Mouse (Mus musculus) forebrain, postnatal 0 days (tissue): ENCODE data around the gene Vav1. TPM values are rescaled to one million over a fixed set of nuclear protein-coding genes. Genes with fewer than 3 reads are reported as not detected.

Experiments
- ATAC-seq: fragments of 200-750 bp; cut with Nextera tagmentation; 2 replicates; pipeline ENCODE4 v1.8.0; 2017; ENCODE audit warnings: mild to moderate bottlenecking, moderate library complexity
- DNase-seq: peaks from one replicate; pipeline ENCODE4 v3.0.0-alpha.2; 2015
- H3K27ac ChIP-seq: fragments of 300-500 bp; sonication (generic); 2 replicates; pipeline ENCODE4 v1.5.1; 2014; ENCODE audit warnings: low read depth, mild to moderate bottlenecking, antibody characterized with exemption, low read length, moderate library complexity, mixed read lengths
- H3K27me3 ChIP-seq: fragments of 300-500 bp; sonication (generic); 2 replicates; pipeline ENCODE4 v1.6.1; 2014; ENCODE audit warnings: mild to moderate bottlenecking, low read length, mixed read lengths; ENCODE audit not compliant: insufficient read depth
- H3K36me3 ChIP-seq: fragments of 300-500 bp; sonication (generic); 2 replicates; pipeline ENCODE4 v1.6.1; 2014; ENCODE audit warnings: mild to moderate bottlenecking, moderate library complexity; ENCODE audit not compliant: insufficient read depth
- H3K4me1 ChIP-seq: fragments of 300-500 bp; sonication (generic); 2 replicates; pipeline ENCODE4 v1.6.1; 2014; ENCODE audit warnings: antibody characterized with exemption; ENCODE audit not compliant: insufficient read depth
- H3K4me2 ChIP-seq: fragments of 300-500 bp; sonication (generic); 2 replicates; pipeline ENCODE4 v1.6.1; 2014; ENCODE audit warnings: low read depth, mild to moderate bottlenecking, moderate library complexity
- H3K4me3 ChIP-seq: fragments of 300-500 bp; sonication (generic); 2 replicates; pipeline ENCODE4 v1.5.1; 2014; ENCODE audit warnings: low read depth, low read length, mixed read lengths
- H3K9ac ChIP-seq: fragments of 300-500 bp; sonication (generic); 2 replicates; pipeline ENCODE4 v1.6.1; 2014; ENCODE audit warnings: mild to moderate bottlenecking
- H3K9me3 ChIP-seq: fragments of 300-500 bp; sonication (generic); 2 replicates; pipeline ENCODE4 v1.6.1; 2016; ENCODE audit warnings: low read length
- CTCF ChIP-seq: sonication (generic); IDR thresholded peaks from 2 replicates; pipeline ENCODE4 v1.5.1; 2016; ENCODE audit warnings: antibody characterized with exemption, control low read depth, low read depth
- WGBS: fragments of 180-500 bp; shearing (Covaris S2); extraction: QIAGEN DNeasy Blood & Tissue Kit; methylation state at CpG from one replicate; pipeline ENCODE4 v1.1.7; 2014; 5-methylcytosine and 5-hydroxymethylcytosine counted together
- polyA plus RNA-seq: library from polyadenylated mRNA; unstranded; fragments of >200 nt; fragmentation: Nextera tagmentation; extraction: Ambion mirVana; gene quantifications from 2 replicates; pipeline ENCODE4 v1.2.1, GENCODE M21; 2015
- total RNA-seq: library from RNA; depleted of rRNA; stranded (reverse); fragments of >200 nt; gene quantifications from 2 replicates; pipeline ENCODE4 v1.2.3, GENCODE M21; 2014

Gene Vav1
- total and polyA plus RNA-seq, 2 experiments from 2014 or later, result 1.8 to 2.5 TPM

DNA sequence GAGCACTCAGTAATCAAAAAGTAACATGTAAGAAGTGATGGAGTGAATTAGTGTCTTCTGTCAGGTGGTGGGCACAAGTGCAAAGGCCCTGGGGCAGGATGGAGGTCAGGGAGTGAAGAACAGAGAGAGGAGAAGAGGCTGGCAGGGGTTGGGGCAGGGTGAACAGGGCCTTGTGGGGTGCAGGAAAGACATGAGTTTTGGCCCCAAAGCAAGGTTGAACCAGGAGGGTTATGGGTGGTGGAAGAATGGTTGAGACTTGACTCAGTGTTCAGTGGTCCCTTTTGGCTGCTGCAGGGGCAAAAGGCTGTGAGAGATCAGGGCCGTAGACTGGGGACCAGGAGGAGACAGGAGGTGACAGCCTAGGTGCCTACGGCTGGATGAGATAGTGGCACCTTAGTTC is 363 bp upstream of the Vav1 start:
- H3K4me2 ChIP-seq, result no peak overlapping the region
- H3K27me3 ChIP-seq, result no peaks in the 10 kb centered on the region; the same call in 1 of the 2 replicates
- H3K4me1 ChIP-seq, result 0 out of 2 replicates have a peak, but pooled peaks cover 3% of the 10 kb centered on the region
- no peak for DNase-seq
- 89% methylated on average over 2 of the region's 2 CpGs for WGBS
- H3K4me3 ChIP-seq, result no peak overlapping the region
- TF ChIP-seq CTCF, result no peak
- no peaks in the 10 kb centered on the region for H3K9me3 ChIP-seq
- no peak overlapping the region for H3K27ac ChIP-seq
- no peak overlapping the region for H3K9ac ChIP-seq
- no peak for ATAC-seq
- no peaks in the 10 kb centered on the region for H3K36me3 ChIP-seq

DNA sequence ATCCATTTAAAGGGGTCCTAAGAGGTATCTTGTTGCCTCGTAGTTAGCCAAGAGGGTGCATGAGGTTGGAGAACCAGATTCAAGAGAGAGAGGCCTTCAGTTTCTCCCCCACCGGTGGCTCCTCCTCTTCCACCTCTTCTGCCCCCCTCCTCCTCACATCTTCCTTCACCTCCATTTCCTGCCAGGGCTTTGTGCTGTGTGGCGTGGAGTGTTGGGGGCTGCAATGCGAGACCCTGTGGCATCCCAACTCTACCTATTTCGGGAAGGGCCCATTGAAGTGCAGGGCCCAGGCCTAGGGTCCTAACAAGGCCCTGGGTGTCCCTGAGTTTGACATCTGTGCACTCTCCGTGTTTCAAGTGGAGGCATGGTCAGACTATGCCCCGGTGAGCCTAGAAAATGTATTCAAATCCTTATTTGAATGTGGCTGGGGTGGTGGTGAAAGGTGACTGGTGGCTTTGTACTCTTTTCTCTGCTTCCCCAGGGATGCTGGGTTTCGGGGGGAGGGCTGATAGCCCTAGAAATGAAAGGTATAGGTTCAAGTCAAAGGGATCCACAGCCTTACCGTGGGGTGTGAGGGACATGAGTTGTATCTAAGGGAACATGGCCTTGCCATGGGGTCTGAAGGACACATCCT is 808 bp downstream of the Vav1 start:
- Histone ChIP-seq H3K4me3 (no peak overlapping the region), H3K4me1 (0 out of 2 replicates have a peak, but pooled peaks cover 3% of the 10 kb centered on the region), H3K27me3 (no peaks in the 10 kb centered on the region; the same call in 1 of the 2 replicates), H3K4me2 (no peak overlapping the region), H3K9ac (no peak overlapping the region), H3K27ac (no peak overlapping the region), H3K9me3 (no peaks in the 10 kb centered on the region), H3K36me3 (no peaks in the 10 kb centered on the region)
- no peak for DNase-seq
- TF ChIP-seq CTCF, result no peak
- WGBS, result 57% methylated on average over 9 of the region's 9 CpGs
- no peak for ATAC-seq

DNA sequence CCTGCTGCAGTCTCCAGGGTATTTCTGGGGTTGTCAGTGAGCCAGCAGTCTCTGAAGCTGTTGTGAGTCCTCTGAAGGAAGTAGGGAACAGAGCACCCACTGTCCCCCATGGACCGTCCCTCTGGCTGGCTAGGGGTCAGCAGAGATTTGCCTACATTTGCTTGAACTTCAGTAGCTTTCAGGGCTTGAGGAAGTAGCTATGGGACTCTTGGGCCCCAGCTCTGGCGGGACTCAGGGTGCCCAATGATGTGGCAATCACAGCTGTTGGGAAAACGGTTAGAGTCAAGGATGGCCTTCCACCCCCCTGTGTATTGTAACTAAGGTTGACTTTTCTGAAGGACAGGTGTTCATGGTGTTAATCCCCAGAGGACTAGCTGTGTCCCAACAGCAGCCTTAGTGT is 1.5 kb downstream of the Vav1 start:
- ATAC-seq (no peak), DNase-seq (no peak)
- H3K27me3 ChIP-seq, result no peaks in the 10 kb centered on the region; the same call in 1 of the 2 replicates
- H3K4me2 ChIP-seq, result no peak overlapping the region
- 81% methylated on average over 3 of the region's 3 CpGs for WGBS
- H3K27ac ChIP-seq, result no peak overlapping the region
- H3K9ac ChIP-seq, result no peak overlapping the region
- H3K4me3 ChIP-seq, result no peak overlapping the region
- H3K9me3 ChIP-seq, result no peaks in the 10 kb centered on the region
- H3K36me3 ChIP-seq, result no peaks in the 10 kb centered on the region
- no peak for TF ChIP-seq CTCF
- H3K4me1 ChIP-seq, result 0 out of 2 replicates have a peak, but pooled peaks cover 3% of the 10 kb centered on the region

DNA sequence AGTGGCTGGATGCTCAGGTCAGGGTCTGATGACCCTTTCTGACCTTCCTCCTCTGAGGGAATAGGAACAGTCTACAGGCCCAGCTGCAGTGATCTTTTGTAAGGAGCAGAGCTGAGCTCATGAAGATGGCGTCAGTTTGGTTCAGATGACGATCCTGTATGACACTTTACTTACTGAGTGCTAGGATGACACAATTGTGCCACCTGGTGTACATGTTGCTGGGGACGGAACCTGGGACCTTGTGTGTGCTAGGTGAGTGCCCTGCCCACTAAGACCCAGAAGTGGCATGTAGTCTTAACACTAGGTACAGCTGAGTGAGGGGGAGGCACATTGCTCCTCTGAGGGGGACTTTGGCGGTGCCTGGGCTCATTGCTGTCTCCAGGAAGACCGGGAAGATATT is 5.0 kb downstream of the Vav1 start:
- H3K9me3 ChIP-seq, result no peaks in the 10 kb centered on the region
- ATAC-seq (no peak), DNase-seq (no peak)
- H3K36me3 ChIP-seq, result no peaks in the 10 kb centered on the region
- H3K9ac ChIP-seq, result no peak overlapping the region
- no peak overlapping the region for H3K4me3 ChIP-seq
- no peak overlapping the region for H3K4me2 ChIP-seq
- no peaks in the 10 kb centered on the region for H3K27me3 ChIP-seq
- no peak for TF ChIP-seq CTCF
- no peak overlapping the region for H3K27ac ChIP-seq
- 73% methylated on average over 5 of the region's 5 CpGs for WGBS
- H3K4me1 ChIP-seq, result no peaks in the 10 kb centered on the region

DNA sequence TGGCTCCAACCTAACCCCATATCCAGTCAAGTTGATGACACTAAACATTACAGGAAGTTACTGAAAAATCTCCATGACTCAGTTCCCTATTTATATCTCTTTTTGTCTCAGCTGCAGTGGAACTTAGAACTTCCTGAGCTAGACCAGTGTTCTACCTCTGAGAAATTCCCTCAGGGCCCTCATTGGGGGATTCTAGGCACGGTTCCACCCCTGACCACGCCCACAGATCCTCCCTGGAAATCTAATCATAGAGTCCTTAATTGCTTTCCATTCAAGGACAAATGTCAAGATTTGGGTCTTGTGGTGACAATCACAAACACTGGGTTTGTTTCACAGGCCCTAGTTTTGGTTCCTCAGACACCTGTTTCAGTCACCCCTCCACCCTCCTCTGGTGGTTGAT is 6.2 kb downstream of the Vav1 start:
- Histone ChIP-seq H3K9ac (no peak overlapping the region), H3K27ac (no peak overlapping the region), H3K36me3 (no peaks in the 10 kb centered on the region), H3K9me3 (no peaks in the 10 kb centered on the region), H3K4me2 (no peak overlapping the region), H3K27me3 (no peaks in the 10 kb centered on the region), H3K4me1 (no peaks in the 10 kb centered on the region), H3K4me3 (no peak overlapping the region)
- TF ChIP-seq CTCF, result no peak
- no peak for DNase-seq
- no peak for ATAC-seq
- 77% methylated on average over 2 of the region's 2 CpGs for WGBS

DNA sequence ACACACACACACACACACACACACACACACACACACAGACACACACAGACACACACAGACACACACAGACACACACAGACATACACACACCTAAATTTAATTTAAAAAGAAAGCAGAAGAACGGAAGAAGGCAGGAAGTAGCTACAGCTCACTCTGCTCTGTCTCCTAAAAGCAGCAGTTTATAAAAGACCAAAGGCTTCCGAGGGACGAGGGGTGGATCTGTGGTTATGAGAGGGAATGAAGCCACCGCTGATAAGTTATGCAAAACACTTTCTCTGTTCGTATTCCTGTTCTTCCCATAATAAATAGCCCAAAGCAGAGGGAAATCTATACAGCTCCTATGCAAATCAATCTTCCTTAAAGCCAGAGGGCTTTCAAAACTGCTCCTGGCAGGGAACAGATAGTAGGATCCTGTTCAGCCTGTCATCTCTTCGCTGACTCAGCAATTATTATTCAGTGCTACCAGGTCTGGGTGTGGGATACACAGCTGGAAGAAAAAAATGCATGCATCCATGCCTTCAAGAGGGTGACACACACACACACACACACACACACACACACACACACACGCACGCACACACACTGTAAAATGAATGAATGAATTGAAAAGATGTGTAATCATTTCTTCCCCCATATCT is 7.9 kb downstream of the Vav1 start:
- Histone ChIP-seq H3K4me1 (no peaks in the 10 kb centered on the region), H3K9ac (no peak overlapping the region), H3K4me3 (no peak overlapping the region), H3K4me2 (no peak overlapping the region), H3K9me3 (no peaks in the 10 kb centered on the region), H3K27me3 (no peaks in the 10 kb centered on the region), H3K36me3 (no peaks in the 10 kb centered on the region), H3K27ac (no peak overlapping the region)
- ATAC-seq (0 out of 2 replicates have a peak, but pooled peaks have one; percentile 25), DNase-seq (no peak)
- TF ChIP-seq CTCF, result no peak
- WGBS, result 70% methylated on average over 8 of the region's 8 CpGs

DNA sequence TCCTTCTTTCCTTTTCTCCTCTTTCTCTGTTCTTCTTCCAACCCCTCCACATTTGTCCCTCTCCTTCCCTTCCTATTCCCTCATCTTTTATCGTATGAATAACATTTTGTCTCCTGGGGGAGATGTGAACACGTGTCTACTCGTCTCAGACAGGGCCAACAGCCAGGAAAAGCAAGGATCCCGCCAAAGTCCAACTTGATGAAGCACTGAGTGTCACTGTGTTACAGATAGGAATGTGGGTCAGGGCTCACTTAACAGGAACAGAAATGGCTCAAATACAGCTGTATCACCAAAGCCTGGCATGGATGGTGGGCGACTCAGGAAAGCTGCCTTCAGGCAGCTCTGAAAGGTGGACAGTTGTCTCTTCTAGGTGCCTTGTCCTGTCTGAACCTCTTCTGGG is 10.4 kb downstream of the Vav1 start:
- ATAC-seq (no peak), DNase-seq (no peak)
- Histone ChIP-seq H3K4me2 (no peak overlapping the region), H3K27me3 (no peaks in the 10 kb centered on the region), H3K9ac (no peak overlapping the region), H3K9me3 (no peaks in the 10 kb centered on the region), H3K27ac (no peak overlapping the region), H3K36me3 (no peaks in the 10 kb centered on the region), H3K4me3 (no peak overlapping the region), H3K4me1 (no peaks in the 10 kb centered on the region)
- no peak for TF ChIP-seq CTCF
- WGBS, result 87% methylated on average over 5 of the region's 5 CpGs
